Mouse (Mus musculus) neural tube, embryonic 11.5 days (tissue): ENCODE results near the gene Hoxa7. TPM values are rescaled to one million over a fixed set of nuclear protein-coding genes. Genes with fewer than 3 reads are reported as not detected.

Experiments
- ATAC-seq: fragments of 200-750 bp; cut with Nextera tagmentation; 2 replicates; pipeline ENCODE4 v1.8.0; 2017; ENCODE audit warnings: moderate number of reproducible peaks, mild to moderate bottlenecking, moderate TSS enrichment, moderate library complexity; ENCODE audit not compliant: insufficient read depth, low FRiP score, low TSS enrichment
- DNase-seq: peaks from one replicate; pipeline ENCODE4 v3.0.0-alpha.2; 2015; ENCODE audit warnings: low spot score
- H3K27ac ChIP-seq: fragments of 300-500 bp; sonication (generic); 2 replicates; pipeline ENCODE4 v1.5.1; 2014; ENCODE audit warnings: low read depth, mild to moderate bottlenecking, low read length
- H3K27me3 ChIP-seq: fragments of 300-500 bp; sonication (generic); 2 replicates; pipeline ENCODE4 v1.6.1; 2014; ENCODE audit warnings: mild to moderate bottlenecking, low read length, mixed read lengths; ENCODE audit not compliant: control insufficient read depth, insufficient read depth
- H3K36me3 ChIP-seq: fragments of 300-500 bp; sonication (generic); 2 replicates; pipeline ENCODE4 v1.6.1; 2014; ENCODE audit warnings: mild to moderate bottlenecking, low read length, moderate library complexity, mixed read lengths; ENCODE audit not compliant: control insufficient read depth, insufficient read depth
- H3K4me1 ChIP-seq: fragments of 300-500 bp; sonication (generic); 2 replicates; pipeline ENCODE4 v1.6.1; 2014; ENCODE audit warnings: low read length, mixed read lengths; ENCODE audit not compliant: control insufficient read depth, insufficient read depth
- H3K4me2 ChIP-seq: fragments of 300-500 bp; sonication (generic); 2 replicates; pipeline ENCODE4 v1.6.1; 2014; ENCODE audit warnings: low read depth, mild to moderate bottlenecking, moderate library complexity
- H3K4me3 ChIP-seq: fragments of 300-500 bp; sonication (generic); 2 replicates; pipeline ENCODE4 v1.5.1; 2014; ENCODE audit warnings: low read depth, low read length
- H3K9ac ChIP-seq: fragments of 300-500 bp; sonication (generic); 2 replicates; pipeline ENCODE4 v1.6.1; 2014; ENCODE audit warnings: mild to moderate bottlenecking, low read length
- H3K9me3 ChIP-seq: fragments of 300-500 bp; sonication (generic); 2 replicates; pipeline ENCODE4 v1.6.1; 2016; ENCODE audit warnings: low read length; ENCODE audit not compliant: control insufficient read depth
- WGBS: fragments of 180-500 bp; shearing (Covaris S2); extraction: QIAGEN DNeasy Blood & Tissue Kit; methylation state at CpG from one replicate; pipeline ENCODE4 v1.1.7; 2014; 5-methylcytosine and 5-hydroxymethylcytosine counted together
- polyA plus RNA-seq: library from polyadenylated mRNA; unstranded; fragments of >200 nt; fragmentation: Nextera tagmentation; extraction: Ambion mirVana; gene quantifications from 2 replicates; pipeline ENCODE4 v1.2.1, GENCODE M21; 2014

The Hoxa7 gene
- polyA plus RNA-seq, 1 experiment from 2014 or later: 61.2 TPM

DNA sequence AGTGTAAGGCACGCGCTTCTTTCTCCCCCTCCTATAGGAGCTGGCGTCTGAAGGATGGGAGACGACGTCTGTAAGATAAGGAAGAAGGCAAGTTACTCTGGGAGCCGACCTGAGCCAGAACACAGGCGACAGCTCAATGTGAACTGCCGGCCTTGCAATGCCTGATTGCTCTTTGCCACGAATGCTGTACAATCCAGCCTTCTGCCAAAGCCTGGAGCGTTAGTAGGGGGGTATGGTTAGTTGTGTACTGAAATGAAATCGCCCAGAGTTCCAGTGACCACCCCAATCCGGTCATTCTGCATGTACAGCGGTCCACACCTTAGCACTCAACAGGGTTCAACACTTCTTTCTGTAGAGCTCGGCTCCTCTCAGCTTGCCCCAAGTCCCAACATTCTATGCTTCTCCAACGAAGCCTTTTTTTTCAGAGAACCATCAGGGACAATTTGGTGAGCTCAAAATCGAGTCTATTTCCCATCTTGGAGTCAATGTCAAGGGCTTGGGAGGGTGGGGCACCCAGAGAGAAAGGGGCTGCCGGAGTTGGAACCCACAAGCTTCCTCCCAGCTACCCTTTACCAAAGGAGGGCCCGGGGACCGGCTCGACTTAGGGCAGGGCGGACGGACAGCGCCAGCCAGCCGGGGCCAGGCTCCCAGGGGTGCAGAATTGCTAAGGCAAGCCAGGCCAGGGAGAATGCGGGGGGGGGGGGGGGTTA, 37.6 kb upstream of the Hoxa7 start:
- peak overlapping the region; percentile 26; the same call in 1 of the 2 replicates for H3K4me3 ChIP-seq
- no peak overlapping the region for H3K4me2 ChIP-seq
- under 1% methylated on average over 24 of the region's 25 CpGs for WGBS
- DNase-seq: peak; percentile 63
- H3K9ac ChIP-seq: no peak overlapping the region
- H3K27ac ChIP-seq: no peak overlapping the region
- ATAC-seq: no peak
- peaks cover 89% of the 10 kb centered on the region for H3K27me3 ChIP-seq
- H3K9me3 ChIP-seq: no peaks in the 10 kb centered on the region
- H3K36me3 ChIP-seq: no peaks in the 10 kb centered on the region
- H3K4me1 ChIP-seq: peaks cover 8% of the 10 kb centered on the region

DNA sequence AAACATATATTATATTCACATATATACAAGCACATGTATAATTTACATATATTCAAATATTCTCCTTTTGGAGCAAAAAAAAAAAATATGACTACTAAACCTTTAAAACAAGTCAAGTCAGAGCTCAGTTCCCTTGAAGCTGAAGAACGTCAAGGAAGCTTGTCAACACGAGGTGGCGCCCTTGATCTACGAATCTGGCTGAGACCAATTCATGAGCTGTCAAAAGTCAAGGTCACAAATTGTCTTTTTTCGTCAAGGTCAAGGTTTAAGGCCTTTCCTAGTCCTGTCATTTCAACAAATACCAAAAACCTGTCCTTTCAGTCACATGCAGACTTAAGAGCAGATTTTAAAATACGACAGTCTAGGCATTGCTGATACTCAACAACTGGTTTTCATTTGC, 35.3 kb upstream of the Hoxa7 start:
- no peak for ATAC-seq
- Histone ChIP-seq H3K36me3 (no peaks in the 10 kb centered on the region), H3K9me3 (no peaks in the 10 kb centered on the region), H3K27me3 (peaks cover 89% of the 10 kb centered on the region), H3K9ac (no peak overlapping the region), H3K4me3 (no peak overlapping the region), H3K4me2 (no peak overlapping the region), H3K27ac (no peak overlapping the region), H3K4me1 (peaks cover 8% of the 10 kb centered on the region)
- peak; percentile 85 for DNase-seq
- 0% methylated on average over 6 of the region's 6 CpGs for WGBS

DNA sequence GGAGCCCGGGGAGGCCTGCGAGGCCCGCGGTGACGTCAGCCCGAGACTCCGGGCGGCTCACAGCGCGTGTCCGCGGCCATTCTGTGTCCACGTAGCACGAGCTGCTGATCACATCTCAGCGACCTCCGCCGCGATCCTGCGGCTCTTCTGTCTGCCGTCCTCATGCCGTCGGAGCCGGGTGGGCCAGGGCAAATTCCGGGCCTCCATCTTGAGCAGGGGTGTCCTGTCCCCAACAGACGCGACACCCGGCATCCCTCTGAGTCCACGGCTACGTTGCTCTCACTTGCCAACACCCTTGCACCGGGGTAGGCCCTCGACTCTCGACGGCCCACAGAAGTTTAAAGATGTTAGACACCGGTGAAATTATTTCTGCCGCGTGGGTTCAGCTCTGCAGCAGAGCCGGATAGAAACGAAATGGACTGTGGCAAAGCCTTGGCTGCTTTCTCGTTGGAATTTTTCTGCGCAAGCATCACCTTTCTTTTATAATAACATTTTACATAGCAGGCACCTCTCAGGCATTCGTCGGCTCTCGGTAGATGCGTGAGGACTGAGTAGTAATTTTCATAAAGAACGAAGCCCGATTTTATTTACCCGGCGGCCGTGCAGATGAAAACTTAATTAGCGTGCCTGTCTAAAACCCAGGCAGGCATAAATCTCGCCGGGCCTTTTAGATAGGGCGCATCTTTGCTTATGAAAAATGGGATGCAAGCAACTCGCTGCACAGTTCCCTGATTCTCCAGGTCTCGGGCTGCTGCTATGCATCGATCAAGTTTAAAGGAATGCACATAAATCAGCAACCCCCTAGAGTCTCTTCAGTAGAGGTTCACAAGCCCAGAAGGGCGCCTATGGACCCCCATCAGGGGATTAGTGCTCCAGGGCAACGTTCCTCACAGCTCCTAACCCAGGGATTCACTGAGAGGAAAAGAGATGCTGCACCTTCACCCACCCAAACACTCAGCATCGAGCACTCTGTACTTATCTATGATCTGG, 32.2 kb upstream of the Hoxa7 start:
- Histone ChIP-seq H3K4me1 (no peaks in the 10 kb centered on the region), H3K4me2 (peak overlapping the region; percentile 32), H3K4me3 (peak overlapping the region; percentile 16; the same call in 1 of the 2 replicates), H3K27me3 (peaks cover 89% of the 10 kb centered on the region), H3K9ac (0 out of 2 replicates have a peak overlapping the region, but pooled peaks have one; percentile 11), H3K27ac (no peak overlapping the region; the same call in 1 of the 2 replicates), H3K9me3 (no peaks in the 10 kb centered on the region), H3K36me3 (no peaks in the 10 kb centered on the region)
- ATAC-seq: no peak
- WGBS: under 1% methylated on average over 59 of the region's 59 CpGs
- DNase-seq: peak; percentile 64

DNA sequence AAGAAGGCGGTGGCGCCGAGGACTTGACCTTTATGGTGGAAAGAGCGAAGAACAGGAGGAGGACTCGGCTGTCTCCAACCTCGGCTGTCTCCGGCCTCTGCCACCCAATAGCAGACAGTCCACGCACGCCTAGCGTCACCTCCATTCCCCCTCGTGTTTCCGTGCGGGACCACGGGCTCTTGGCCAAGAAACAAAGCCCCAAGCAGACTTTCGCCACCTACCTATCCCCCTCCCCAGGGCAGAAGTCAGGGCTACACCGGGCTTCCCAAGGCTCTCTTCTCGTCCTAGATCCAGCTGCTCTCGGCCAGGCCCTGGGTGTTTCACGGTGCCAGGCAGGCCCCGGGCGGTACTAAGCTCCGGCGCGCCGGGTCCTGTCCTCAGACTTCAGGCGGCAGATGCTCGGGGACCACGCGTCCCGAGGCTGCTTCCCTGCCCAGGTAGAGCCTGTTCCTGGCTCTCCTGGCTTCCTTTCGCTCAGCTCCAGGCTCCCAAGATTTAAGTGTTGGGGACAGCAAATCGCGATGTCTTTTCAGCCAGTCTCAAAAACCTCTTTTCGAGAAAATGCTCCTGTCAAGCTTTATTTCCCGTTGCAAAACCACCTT, 31.2 kb upstream of the Hoxa7 start:
- WGBS: under 1% methylated on average over 35 of the region's 35 CpGs
- no peaks in the 10 kb centered on the region for H3K36me3 ChIP-seq
- no peaks in the 10 kb centered on the region for H3K4me1 ChIP-seq
- H3K4me3 ChIP-seq: peak overlapping the region; percentile 10; the same call in 1 of the 2 replicates
- H3K9ac ChIP-seq: peak overlapping the region; percentile 23
- ATAC-seq (no peak), DNase-seq (peak; percentile 67)
- peak overlapping the region; percentile 35 for H3K4me2 ChIP-seq
- no peaks in the 10 kb centered on the region for H3K9me3 ChIP-seq
- no peak overlapping the region for H3K27ac ChIP-seq
- peaks cover 89% of the 10 kb centered on the region for H3K27me3 ChIP-seq

DNA sequence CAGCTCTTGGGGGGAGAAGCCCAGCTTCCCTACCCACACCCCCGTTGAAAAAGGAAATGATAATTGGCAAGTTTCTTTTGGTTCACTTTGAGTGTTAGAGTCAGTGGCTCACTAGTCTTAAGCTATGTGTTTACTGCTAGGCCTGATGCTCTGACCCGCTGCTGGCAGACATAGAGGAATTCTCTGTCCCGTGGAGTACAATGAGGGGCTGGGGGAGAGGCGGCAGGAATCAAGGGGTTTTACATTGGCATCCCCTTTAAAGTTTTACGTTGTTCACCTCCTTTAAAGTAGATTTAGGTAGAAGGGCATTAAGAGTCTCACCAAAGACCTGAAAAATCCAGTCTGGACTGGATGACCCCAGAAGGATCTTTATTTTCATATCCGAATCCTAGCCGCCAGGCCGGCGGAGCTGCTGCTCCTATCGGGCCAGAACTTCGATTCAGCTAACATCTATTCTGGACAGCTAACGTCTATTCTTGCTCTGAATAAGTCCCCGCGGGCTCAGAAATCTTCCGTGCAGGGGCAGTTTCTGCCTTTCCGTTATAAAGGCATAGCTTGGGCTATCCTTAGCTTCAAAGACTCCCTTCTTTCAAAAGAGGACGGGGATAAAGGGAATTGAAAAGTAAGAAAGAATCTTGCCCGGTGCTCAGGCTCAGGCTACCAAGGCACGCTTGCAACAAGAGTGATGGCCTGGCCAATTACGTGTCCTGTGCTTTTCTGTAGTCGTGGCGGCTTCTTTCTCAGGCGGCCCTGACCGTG, 30.5 kb upstream of the Hoxa7 start:
- H3K9me3 ChIP-seq: no peaks in the 10 kb centered on the region
- H3K4me1 ChIP-seq: no peaks in the 10 kb centered on the region
- DNase-seq: peak; percentile 47
- peaks cover 89% of the 10 kb centered on the region for H3K27me3 ChIP-seq
- WGBS: under 1% methylated on average over 24 of the region's 24 CpGs
- peak overlapping the region; percentile 35 for H3K4me2 ChIP-seq
- no peak overlapping the region for H3K27ac ChIP-seq
- peak overlapping the region; percentile 23 for H3K9ac ChIP-seq
- ATAC-seq: no peak
- no peaks in the 10 kb centered on the region for H3K36me3 ChIP-seq
- H3K4me3 ChIP-seq: peak overlapping the region; percentile 3; the same call in 1 of the 2 replicates

DNA sequence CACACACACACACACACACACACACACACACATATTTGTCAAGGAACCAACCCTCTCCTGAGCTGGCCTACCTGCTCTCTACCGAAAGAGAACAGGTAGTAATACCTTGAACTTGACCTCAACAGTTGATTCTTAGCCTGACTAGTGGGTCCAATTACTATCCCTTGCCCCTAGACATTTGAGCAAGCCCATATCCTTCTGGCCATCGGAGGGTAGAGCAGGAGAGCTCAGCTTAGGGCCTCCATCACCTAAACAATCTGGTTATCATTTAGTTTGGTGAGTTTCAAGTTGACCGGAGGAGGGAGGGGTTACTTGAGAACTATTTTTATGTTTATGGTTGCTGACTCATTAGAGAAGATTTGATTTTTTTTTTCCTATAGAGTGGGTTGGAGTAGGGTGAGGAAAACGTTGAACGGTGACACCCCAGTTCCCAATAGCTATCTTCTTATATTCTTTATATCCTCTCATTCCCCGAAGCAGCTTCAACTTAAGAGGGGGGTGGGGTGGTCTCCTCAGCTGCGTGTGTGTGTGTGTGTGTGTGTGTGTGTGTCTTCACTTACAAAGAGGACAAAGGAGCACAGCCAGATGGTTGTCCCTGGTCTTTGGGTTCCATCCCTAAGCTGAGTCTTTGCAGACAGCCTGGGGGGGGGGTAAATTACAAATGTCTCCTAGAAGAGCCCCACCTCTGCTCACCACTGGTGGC, 29.7 kb upstream of the Hoxa7 start:
- H3K4me1 ChIP-seq: 0 out of 2 replicates have a peak, but pooled peaks cover 3% of the 10 kb centered on the region
- no peak overlapping the region for H3K27ac ChIP-seq
- H3K27me3 ChIP-seq: peaks cover 91% of the 10 kb centered on the region
- H3K9me3 ChIP-seq: no peaks in the 10 kb centered on the region
- H3K4me2 ChIP-seq: 0 out of 2 replicates have a peak overlapping the region, but pooled peaks have one; percentile 12
- H3K4me3 ChIP-seq: no peak overlapping the region
- ATAC-seq: no peak
- no peaks in the 10 kb centered on the region for H3K36me3 ChIP-seq
- H3K9ac ChIP-seq: no peak overlapping the region
- 8% methylated on average over 7 of the region's 7 CpGs for WGBS
- peak; percentile 13 for DNase-seq

DNA sequence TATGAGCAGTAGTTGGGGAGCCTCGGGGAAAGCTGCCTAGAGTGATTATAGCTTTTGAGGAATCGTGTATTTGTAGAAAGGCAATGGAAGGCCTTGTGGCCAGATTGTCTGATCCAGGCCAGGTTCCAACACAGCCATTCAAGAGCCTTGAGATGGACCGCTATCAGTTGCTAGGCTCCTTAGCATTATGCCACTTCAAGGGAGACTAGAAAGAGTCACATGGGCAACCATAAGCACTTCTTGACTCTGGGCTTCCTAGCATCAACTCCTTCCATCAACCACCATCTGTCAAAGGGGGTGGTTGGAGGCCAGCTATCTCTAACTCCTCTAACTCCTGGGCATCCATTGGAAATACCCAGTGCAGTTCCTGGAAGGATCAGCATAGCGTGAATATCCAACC, 28.2 kb upstream of the Hoxa7 start:
- 0% methylated on average over 4 of the region's 4 CpGs for WGBS
- no peak for ATAC-seq
- DNase-seq: peak; percentile 16

More for the DNA sequence above, 28.2 kb upstream of the Hoxa7 start:
- no peaks in the 10 kb centered on the region for H3K9me3 ChIP-seq
- peak overlapping the region; percentile 15; the same call in 1 of the 2 replicates for H3K4me3 ChIP-seq
- no peak overlapping the region for H3K27ac ChIP-seq
- peak overlapping the region; percentile 39; the same call in 1 of the 2 replicates for H3K9ac ChIP-seq
- peaks cover 93% of the 10 kb centered on the region for H3K27me3 ChIP-seq
- no peaks in the 10 kb centered on the region for H3K36me3 ChIP-seq
- H3K4me2 ChIP-seq: peak overlapping the region; percentile 26
- H3K4me1 ChIP-seq: 0 out of 2 replicates have a peak, but pooled peaks cover 4% of the 10 kb centered on the region
